Mouse (Mus musculus) spleen, adult 12 weeks (tissue): ENCODE measurements around the gene Aars.
"Not testable (repeated sequence)": the region's sequence is repeated elsewhere in the genome, so short reads cannot be mapped to it uniquely, and the experiment has no call there.

ENCODE experiments used
- DNase-seq: peaks from one replicate; pipeline ENCODE4 v3.0.0; 2022; ENCODE audit warnings: low spot score

The Aars gene

DNA sequence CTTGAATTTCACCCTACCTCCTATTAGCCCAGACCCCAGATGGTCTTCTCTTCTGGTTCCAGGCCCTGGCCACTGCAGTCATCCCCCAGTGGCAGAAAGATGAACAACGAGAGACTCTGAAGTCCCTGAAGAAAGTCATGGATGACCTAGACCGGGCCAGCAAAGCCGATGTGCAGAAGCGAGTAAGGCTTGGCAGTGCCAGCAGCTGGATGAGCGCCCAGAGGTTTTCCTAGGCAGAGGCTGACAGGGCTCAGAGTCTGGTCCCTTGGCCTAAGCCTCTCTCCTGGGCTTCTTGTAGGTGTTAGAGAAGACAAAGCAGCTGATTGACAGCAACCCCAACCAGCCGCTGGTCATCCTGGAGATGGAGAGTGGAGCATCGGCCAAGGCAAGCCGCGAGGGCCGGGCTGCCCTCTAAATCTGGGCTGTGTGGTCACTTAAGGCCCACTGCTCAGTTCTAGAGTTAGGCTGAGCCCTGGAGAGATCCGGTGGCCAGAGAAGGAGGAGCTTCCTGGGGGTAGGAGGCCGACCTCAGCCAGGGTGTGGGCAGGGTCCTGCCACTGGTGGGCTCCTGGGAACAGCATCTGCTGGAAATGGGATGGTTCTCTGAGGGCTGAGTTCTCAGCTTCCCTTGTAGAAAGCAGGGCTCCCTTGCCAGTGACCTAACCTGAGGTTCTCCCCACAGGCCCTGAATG lies 21.0 kb downstream of the Aars start:
- DNase-seq: no peak

DNA sequence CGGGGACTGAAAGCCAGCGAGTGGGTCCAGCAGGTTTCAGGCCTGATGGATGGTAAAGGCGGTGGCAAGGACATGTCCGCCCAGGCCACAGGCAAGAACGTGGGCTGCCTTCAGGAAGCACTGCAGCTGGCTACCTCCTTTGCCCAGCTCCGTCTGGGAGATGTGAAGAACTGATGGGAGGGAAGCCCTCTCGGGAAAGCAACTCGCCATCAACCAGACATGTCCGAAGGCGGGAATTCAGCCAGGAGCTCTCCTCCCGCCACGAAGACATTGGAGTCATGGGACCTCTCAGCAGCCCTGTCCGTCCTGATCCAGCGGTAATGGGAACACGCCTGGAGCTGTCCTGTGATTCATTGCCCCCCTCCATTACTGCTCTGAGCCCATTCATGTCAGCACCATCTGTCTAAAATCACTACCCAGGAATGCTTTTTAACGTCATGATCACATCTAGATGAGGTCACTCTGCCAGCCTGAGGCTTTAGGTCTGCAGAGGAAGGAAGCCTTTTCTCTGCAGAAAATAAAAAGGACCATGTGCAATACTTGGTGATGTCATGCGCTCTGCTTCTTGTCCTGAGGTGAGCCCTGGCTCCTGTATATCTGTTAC lies 22.2 kb downstream of the Aars start:
- DNase-seq: no peak

DNA sequence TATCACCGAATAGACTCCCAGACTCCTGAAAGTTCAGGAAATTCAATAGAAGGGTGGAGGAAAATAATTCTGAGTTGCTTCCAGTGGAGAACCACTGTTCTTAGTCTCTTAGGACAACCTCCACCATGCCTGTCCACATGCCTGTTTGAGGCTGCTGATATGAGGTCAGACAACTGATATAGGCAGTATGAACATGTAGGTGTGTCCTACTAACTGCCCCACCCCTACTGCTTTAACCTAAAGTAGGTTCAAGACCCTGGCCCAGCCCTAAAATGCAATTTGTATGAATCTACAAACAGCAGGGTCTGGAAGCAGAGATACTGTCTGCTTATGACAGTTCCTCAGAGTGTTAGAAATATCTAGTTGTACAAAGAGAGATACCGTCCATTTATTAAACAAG lies 22.7 kb downstream of the Aars start:
- DNase-seq: no peak

DNA sequence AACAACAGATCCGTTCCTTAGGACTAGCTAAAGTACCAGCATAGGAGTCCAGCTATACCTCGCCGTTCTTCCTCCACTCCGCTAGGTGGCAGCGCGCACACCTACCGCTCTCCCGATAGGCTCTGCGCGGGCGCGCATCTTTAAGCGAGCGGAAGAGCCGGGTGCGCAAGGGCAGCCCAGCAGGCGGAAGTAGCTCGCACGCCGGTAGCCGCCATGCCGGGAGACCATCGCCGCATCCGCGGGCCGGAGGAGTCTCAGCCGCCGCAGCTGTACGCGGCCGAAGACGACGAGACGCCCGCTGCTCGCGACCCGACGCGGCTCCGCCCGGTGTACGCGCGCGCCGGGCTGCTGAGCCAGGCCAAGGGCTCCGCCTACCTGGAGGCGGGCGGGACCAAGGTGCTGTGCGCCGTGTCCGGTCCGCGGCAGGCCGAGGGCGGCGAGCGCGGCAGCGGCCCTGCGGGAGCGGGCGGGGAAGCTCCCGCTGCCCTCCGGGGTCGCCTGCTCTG lies 23.3 kb downstream of the Aars start, which contains the start of gene Exosc6:
TSS of gene Exosc6 (plus strand) at position 182 of the 506 bp plus-strand sequence.
- peak; percentile 87 for DNase-seq

DNA sequence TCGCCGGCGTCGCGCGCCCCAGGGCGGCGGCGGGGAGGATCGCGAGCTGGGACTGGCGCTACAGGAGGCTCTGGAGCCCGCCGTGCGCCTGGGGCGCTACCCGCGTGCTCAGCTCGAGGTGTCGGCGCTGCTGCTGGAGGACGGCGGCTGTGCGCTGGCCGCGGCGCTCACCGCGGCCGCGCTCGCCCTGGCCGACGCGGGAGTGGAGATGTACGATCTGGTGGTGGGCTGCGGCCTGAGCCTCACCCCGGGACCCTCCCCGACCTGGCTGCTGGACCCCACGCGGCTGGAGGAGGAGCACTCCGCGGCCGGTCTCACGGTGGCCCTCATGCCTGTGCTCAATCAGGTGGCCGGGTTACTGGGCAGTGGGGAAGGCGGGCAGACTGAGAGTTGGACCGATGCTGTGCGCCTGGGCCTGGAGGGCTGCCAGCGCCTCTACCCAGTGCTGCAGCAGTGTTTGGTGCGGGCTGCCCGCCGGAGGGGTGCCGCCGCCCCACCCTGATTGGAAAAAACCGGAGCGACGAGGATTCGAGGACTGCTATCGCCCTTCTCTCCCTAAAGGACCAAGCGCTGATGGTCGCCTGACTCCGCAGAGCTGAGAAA lies 23.8 kb downstream of the Aars start:
- peak; percentile 23 for DNase-seq

DNA sequence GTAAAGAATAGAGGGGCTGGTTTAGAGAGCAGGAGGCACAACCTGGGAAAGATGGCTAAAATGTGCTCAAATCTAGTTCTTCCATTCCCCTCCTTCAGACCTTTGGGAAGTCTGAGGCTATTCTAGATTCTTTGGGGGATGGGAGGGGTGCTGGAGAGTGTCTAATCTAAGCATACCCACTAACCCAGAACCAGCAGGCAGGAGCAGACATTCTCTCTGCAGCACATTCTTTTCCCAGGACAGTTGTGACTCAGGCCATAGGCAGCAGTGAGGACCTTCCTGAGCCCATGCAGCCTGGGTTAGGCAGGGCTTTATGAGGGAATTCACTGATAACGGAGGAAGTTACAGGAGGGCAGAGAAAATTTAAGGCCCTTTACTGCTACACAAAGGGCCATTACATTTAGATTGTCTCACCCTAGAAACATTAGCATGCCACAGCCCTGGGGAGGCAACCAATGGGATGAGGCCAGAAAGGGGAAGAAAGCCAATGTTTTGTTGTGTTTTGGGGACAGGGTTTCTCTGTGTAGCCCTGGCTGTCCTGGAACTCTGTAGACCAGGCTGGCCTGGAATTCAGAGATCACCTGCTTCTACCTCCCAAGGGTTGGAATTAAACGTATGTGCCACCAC lies 26.1 kb downstream of the Aars start:
- DNase-seq: no peak

DNA sequence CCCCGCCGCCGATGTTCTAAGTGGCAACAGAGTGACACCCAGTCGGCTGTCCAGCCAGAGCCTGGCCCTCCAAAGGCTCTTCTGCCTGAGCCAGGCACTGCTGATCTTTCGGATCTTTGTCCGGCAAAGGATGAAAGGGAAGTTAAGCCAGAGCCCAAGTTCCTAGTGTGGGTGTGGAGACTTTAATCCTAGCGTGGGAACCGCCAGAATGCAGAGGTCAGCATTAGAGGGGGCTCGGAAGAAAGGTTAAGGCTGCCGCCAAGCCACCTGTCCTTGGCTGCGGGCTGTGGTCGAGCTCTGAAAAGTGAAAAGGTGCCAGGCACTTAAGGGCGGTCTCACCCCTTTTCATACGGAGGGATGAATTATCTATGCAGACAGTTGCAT lies 28.7 kb downstream of the Aars start:
- no peak for DNase-seq

DNA sequence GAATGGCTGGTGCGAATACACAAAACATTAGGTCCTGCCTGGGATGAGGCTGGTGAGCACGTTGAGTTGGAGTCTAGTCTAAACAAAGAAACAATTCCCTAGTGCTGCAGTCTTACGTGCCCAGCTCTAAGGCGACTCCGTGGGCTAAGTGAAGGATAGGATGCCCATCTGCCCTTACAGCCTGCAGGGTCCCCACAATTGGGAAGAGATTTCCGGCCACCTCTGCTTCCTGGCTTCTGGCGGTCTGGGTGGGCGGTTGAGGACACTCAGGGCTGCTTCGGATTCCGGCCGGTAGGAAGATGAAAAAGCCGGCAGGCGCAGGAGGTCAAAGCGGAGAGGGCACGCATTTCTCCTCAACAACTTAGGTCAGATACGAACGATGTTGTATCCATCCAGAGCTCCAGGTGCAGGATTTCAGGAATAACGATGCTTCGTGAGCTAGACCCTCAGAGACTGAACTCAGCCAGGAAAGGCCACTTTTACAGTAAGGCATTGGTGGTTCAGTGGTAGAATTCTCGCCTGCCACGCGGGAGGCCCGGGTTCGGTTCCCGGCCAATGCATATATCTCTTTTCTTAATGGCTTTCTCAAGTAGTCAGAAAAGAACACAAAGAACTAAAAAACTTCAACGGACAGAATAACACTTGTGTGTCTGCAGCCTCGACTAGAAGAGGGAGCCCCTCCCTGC lies 29.3 kb downstream of the Aars start:
- peak; percentile 71 for DNase-seq

DNA sequence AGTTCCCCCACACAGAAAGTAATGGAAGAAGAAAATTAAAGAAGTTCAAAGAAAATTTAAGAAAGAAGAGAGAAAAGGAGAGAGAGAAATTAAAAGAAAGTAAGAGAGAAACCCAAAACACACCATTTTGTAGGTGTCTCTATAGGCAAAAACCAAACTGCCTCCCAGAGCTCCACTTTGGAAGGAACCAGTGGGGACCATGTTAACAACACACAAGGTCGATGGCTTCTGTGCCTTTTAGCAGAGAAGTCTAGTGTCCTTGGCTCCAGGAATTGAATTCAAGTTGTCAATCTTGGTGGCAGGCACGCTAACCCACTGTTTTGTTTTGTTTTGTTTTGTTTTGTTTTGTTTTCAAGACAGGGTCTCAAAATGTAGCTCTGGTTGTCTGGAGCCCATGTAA lies 29.9 kb downstream of the Aars start:
- no peak for DNase-seq

DNA sequence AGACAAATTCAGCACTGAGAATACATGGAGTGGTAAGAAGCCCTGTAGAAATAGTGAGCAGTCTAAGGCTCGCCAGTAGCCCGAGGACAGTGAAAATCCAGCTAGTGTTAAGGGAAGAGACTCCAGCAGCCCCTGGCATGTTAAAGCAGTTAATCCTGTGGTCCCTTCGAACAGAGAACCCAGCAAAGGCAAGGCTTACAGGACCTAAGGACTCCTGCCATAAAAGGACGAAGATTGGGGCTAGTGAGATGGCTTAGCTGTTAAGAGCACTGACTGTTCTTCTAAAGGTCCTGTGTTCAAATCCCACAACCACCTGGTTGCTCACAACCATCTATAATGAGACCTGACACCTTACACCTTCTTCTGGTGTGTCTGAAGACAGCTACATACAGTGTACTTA lies 33.4 kb downstream of the Aars start:
- DNase-seq: no peak

DNA sequence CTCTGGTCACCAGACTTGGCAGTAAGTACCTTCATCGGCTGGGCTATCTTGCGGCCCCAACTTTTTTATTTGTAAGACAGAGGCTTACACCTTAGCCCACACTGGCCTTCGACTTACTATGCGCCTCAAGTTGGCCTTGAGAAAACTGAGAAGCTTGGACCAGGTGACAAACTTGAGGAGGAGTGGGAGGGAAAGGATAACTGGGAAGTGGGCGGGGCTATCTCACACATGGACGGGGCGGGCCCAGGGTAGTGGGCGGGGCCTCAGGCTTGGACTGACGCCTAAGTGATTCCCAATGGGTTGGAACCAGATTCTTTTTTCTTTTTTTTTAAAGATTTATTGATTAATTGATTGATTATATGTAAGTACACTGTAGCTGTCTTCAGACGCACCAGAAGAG lies 34.5 kb downstream of the Aars start:
- DNase-seq: no peak

DNA sequence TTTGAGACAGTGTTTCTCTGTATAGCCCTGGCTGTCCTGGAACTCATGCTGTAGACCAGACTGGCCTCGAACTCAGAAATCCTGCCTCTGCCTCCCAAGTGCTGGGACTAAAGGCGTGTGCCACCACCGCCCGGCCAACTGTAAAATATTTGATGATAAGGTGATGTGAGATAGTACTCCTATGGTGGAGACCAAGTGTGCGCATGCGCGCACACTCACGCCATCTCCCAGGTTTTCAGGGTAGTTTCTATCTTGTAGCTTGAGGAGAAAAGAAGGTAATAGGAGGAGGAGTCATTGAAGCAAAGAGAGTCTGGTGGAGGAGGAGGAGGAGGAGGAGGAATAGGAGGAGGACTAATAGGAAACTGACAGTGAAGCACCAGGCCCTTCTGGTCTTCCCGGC lies 35.7 kb downstream of the Aars start:
- DNase-seq: not testable (repeated sequence)

DNA sequence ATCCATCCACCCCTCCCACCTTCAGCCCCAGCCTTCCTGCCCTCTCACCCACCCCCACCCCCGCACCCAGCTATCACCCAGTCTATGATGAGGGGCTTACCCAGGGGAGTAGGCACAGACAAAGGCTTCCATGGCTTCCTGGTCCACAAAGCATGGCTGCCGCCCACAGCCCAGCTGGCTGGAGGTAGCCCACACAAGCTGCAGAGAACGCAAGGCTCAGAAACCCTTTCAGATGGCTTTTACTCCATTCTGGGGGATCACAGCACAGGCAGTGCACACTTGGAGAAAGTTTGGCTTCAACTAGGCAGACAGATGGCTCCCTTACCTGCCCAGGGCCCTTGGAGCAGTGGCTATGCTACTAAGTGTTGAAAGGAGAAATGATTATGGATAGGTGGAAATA lies 43.0 kb downstream of the Aars start:
- no peak for DNase-seq

DNA sequence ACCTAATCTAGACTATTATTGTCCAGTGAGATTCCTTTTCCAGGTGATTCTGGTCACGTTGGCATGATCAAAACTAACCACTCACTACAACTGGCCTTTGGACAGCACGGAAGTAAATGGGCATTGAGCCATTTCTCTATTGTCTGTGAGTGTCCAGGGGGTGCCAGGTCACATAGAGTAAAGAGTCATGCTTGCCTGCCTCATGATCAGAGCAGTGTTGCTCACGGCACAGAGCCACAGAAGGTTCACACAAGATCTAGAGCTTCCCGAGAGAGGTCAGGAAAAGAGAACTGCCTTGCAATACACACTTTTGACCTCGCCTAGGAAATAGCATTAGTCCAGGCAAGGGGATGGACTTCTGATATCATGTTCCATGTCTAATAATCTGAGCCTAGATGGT lies 46.5 kb downstream of the Aars start:
- no peak for DNase-seq

DNA sequence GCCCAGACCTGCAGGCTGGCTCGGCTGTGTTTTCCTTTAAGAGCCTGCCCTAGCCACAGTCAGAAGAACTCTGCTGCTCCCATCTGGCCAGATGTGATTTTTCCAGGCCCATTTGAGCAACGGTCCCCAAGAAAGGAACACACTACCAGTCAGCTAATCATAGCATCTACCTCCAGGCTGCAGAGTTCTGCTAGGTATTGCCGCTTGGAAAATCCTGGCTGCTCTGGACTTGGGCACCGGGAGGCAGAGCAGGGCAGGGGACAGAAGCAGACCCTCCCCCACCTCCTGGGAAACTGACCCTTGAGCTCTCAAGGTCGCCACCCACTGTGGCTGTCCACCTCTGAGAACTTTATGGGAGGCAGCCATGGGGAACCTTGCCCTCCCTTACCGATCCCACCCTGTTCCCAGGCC lies 46.9 kb downstream of the Aars start:
- DNase-seq: no peak

DNA sequence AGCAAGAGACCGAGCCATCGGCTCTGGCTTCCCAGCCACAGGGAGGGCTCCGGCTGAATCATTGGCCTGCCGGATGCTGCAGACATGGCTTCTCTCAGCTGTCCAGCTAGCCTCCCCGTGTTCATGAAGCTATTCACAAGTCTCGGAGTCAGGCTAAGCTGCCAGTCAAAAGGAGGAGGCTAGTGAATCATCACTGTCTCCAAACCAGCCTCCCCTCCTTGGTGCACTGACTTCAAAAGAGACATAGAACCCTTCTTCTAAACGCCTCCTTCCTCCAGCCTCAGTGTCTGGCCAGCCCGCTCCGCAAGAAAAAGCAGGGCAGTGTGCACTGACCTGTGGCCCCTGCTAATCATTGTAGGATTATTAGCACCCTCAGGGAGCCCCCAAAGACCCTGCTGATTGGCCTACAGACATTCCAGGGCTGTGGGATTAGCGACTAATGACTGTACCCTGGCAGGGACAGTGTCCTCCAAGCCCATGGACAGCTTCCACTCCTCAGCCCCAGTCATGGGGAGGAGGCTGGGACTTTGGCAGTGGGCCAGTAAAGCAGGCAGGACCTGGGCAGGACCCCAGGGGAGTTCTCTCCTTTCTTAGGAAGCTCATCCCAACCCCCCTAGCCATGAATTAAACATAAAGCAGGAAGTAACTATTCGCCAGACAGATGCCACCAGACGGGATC lies 48.8 kb downstream of the Aars start:
- DNase-seq: no peak

DNA sequence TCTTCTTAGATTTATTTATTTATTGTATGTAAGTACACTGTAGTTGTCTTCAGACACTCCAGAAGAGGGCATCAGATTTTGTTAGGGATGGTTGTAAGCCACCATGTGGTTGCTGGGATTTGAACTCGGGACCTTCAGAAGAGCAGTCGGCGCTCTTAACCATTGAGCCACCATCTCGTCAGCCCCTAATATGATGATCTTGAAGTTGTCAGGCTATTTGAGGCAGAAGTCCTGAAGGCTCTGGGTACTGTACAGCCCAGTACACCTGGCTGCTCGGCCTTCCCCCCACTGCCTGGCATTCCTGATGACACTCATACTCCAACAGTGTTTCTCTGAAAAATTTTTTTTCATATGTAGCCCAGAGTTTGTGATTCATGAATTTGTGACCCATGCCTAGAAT lies 51.0 kb downstream of the Aars start:
- not testable (repeated sequence) for DNase-seq

DNA sequence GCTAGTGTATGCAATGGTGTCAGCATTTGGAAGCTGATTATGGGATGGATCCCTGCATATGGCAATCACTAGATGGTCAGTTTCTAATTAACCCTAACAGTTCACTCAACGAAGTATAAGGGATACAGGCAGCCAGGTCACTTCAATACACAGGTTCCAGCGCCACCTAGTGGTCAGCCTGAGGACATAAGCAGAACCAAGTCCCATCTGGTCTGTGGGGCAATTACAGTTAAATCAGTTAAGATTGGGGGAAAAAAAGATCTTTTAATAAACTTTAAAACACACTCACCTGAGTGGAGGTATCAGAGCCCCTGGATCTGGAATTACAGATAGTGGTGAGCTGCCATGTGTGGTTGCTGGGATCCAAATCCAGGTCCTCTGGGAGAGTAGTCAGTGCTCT lies 57.2 kb downstream of the Aars start:
- DNase-seq: peak; percentile 62

DNA sequence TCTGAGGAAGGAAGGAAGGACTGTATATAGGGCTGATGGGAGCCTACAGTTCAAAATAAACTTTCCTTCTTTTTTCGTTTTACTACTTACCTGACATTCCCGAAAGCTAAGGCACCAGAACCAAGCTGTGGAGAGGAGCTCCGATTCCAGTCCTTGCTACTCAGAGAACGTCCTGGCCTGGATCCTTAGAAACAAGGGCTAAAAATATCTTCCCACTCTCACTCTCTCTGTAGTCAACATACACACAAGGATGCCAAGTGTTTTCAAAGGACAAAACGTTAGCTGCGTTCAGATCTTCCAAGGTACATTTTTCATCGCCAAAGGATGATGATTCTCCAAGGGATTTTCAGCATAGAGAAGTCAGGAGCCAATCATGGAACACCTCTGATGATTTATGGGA lies 58.8 kb downstream of the Aars start:
- DNase-seq: no peak

DNA sequence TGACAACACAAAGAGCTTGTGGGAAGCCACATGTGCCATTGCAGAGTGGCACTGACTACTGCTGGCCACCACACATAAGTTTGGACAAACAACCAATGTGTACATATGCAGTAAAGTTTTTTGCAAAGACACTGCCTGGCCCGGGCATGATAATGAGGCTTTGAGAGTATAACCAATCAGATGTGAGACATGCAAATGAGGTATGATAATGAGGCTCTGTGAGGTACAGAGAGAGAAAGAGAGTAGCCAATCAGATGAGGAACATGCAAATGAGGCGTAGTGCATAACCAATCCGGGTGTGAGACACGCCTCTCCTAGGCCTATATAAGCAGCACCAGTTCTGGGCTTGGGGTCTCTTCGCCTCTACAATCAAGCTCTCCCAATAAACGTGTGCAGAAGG lies 59.4 kb downstream of the Aars start, which contains the start of gene Clec18a:
TSS of gene Clec18a (minus strand) at position 101 of the 400 bp plus-strand sequence.
- DNase-seq: not testable (repeated sequence)

DNA sequence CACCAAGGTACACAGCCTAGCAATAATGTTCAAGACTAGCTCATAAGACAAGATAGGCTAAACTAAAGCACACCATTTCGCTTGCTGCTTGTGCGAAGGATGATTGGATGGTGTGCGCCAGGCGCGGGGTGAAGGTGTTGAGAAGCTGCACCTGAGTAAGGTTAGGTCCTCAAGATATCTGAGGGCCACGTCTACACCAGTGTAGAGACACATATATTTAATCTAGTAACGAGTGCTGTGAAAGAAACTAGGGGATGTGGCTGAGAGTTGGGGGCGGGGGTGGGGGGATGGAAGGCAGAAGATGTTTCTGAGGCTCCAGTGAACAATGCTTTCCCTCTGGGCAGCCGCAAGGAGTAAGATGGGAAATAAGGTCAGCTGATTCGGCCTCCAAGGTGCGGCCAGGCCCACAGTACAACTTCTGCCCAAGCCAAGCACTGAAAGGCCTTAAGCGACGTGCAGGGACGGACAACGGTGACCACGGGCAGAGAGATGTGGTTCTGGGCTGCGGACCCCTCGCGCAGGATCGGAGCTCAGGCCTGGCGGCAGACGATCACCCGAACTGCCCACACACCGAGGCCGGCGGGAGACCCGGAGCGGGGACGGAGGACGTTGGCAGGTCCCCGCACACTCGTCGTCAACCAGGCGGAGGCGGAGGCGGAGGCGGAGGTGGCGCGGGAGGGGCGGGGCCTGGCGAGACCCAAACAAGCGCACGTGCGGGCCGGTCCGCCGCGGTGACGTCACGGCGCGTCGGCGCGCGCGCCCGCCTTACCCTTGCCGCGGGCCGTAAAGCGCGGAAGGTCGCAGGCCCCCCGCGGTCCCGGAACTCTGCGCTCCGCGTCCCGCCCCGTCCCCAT lies 61.1 kb downstream of the Aars start, which contains the start of gene Pdpr:
TSS of gene Pdpr (plus strand) at position 766 of the 854 bp plus-strand sequence.
- DNase-seq: peak; percentile 87
